Mouse (Mus musculus): ENCODE measurements around the gene Get4. TPM values are rescaled to one million over a fixed set of nuclear protein-coding genes. Genes with fewer than 3 reads are reported as not detected.

The Get4 gene
- polyA plus RNA-seq, 1 experiment from 2014 or later = 164 TPM

- H3K9me3 ChIP-seq = no peaks in the 10 kb centered on the region
- no peaks in the 10 kb centered on the region for H3K4me1 ChIP-seq
- H3K27me3 ChIP-seq = 0 out of 2 replicates have a peak, but pooled peaks cover 3% of the 10 kb centered on the region
- no peaks in the 10 kb centered on the region for H3K36me3 ChIP-seq
- 85% methylated on average over 9 of the region's 9 CpGs for WGBS
- H3K9ac ChIP-seq = no peak overlapping the region
- H3K4me2 ChIP-seq (replicated peaks) = no peak overlapping the region
- no peak overlapping the region for H3K4me3 ChIP-seq
- no peak overlapping the region for H3K27ac ChIP-seq
- ATAC-seq (ENCODE audit: insufficient number of reproducible peaks, insufficient read depth, low FRiP score, low TSS enrichment) = no peak
Observed at GRCm38 (mm10) chr5:139303646-139304061, 51.5 kb downstream of the Get4 start.

GRCm38 (mm10) chr5:139309946-139310345 is 57.8 kb downstream of the Get4 start:
- no peaks in the 10 kb centered on the region for H3K27me3 ChIP-seq
- 66% methylated on average over 3 of the region's 3 CpGs for WGBS
- H3K27ac ChIP-seq = no peak overlapping the region
- no peaks in the 10 kb centered on the region for H3K9me3 ChIP-seq
- H3K36me3 ChIP-seq = no peaks in the 10 kb centered on the region
- H3K9ac ChIP-seq = no peak overlapping the region
- no peak overlapping the region for H3K4me2 ChIP-seq (replicated peaks)
- H3K4me3 ChIP-seq = no peak overlapping the region
- no peak for ATAC-seq (ENCODE audit: insufficient number of reproducible peaks, insufficient read depth, low FRiP score, low TSS enrichment)
- H3K4me1 ChIP-seq = no peaks in the 10 kb centered on the region

- ATAC-seq (ENCODE audit: insufficient number of reproducible peaks, insufficient read depth, low FRiP score, low TSS enrichment) = no peak
- no peak overlapping the region for H3K4me2 ChIP-seq (replicated peaks)
- no peak overlapping the region for H3K27ac ChIP-seq
Observed at GRCm38 (mm10) chr5:139310477-139310876, 58.4 kb downstream of the Get4 start.

GRCm38 (mm10) chr5:139311822-139312221 is 59.7 kb downstream of the Get4 start:
- 90% methylated on average over 9 of the region's 9 CpGs for WGBS
- no peak overlapping the region for H3K4me3 ChIP-seq
- no peaks in the 10 kb centered on the region for H3K9me3 ChIP-seq
- H3K9ac ChIP-seq = no peak overlapping the region
- no peaks in the 10 kb centered on the region for H3K27me3 ChIP-seq
- H3K4me1 ChIP-seq = no peaks in the 10 kb centered on the region
- no peak for ATAC-seq (ENCODE audit: insufficient number of reproducible peaks, insufficient read depth, low FRiP score, low TSS enrichment)
- no peaks in the 10 kb centered on the region for H3K36me3 ChIP-seq
- H3K4me2 ChIP-seq (replicated peaks) = no peak overlapping the region
- H3K27ac ChIP-seq = no peak overlapping the region

More at GRCm38 (mm10) chr5:139310477-139310876, 58.4 kb downstream of the Get4 start:
- Histone ChIP-seq H3K9ac (no peak overlapping the region), H3K9me3 (no peaks in the 10 kb centered on the region), H3K4me3 (no peak overlapping the region), H3K36me3 (no peaks in the 10 kb centered on the region), H3K4me1 (no peaks in the 10 kb centered on the region), H3K27me3 (no peaks in the 10 kb centered on the region)
- WGBS = 90% methylated on average over 4 of the region's 4 CpGs

GRCm38 (mm10) chr5:139313536-139313935 is 61.4 kb downstream of the Get4 start:
- no peaks in the 10 kb centered on the region for H3K36me3 ChIP-seq
- H3K27ac ChIP-seq = no peak overlapping the region
- 69% methylated on average over 9 of the region's 9 CpGs for WGBS
- no peak for ATAC-seq (ENCODE audit: insufficient number of reproducible peaks, insufficient read depth, low FRiP score, low TSS enrichment)
- no peak overlapping the region for H3K4me3 ChIP-seq
- H3K27me3 ChIP-seq = no peaks in the 10 kb centered on the region
- no peak overlapping the region for H3K4me2 ChIP-seq (replicated peaks)
- no peak overlapping the region for H3K9ac ChIP-seq
- no peaks in the 10 kb centered on the region for H3K4me1 ChIP-seq
- H3K9me3 ChIP-seq = no peaks in the 10 kb centered on the region

GRCm38 (mm10) chr5:139314941-139315642 is 63.0 kb downstream of the Get4 start:
- WGBS = 82% methylated on average over 12 of the region's 12 CpGs
- H3K4me3 ChIP-seq = no peak overlapping the region
- H3K36me3 ChIP-seq = no peaks in the 10 kb centered on the region
- H3K9me3 ChIP-seq = no peaks in the 10 kb centered on the region
- ATAC-seq (ENCODE audit: insufficient number of reproducible peaks, insufficient read depth, low FRiP score, low TSS enrichment) = no peak
- H3K4me2 ChIP-seq (replicated peaks) = no peak overlapping the region
- no peak overlapping the region for H3K9ac ChIP-seq
- H3K27ac ChIP-seq = no peak overlapping the region
- no peaks in the 10 kb centered on the region for H3K27me3 ChIP-seq
- H3K4me1 ChIP-seq = no peaks in the 10 kb centered on the region

GRCm38 (mm10) chr5:139316982-139317675 is 65.0 kb downstream of the Get4 start:
- H3K4me3 ChIP-seq = no peak overlapping the region

GRCm38 (mm10) chr5:139317751-139318504 is 65.8 kb downstream of the Get4 start:
- ATAC-seq (ENCODE audit: insufficient number of reproducible peaks, insufficient read depth, low FRiP score, low TSS enrichment) = no peak
- H3K9ac ChIP-seq = no peak overlapping the region
- peaks cover 4% of the 10 kb centered on the region; the same call in 1 of the 2 replicates for H3K27me3 ChIP-seq
- H3K4me1 ChIP-seq = no peaks in the 10 kb centered on the region
- no peak overlapping the region for H3K27ac ChIP-seq
- no peak overlapping the region for H3K4me3 ChIP-seq
- no peaks in the 10 kb centered on the region for H3K36me3 ChIP-seq
- H3K9me3 ChIP-seq = no peaks in the 10 kb centered on the region
- WGBS = 63% methylated on average over 21 of the region's 21 CpGs
- no peak overlapping the region for H3K4me2 ChIP-seq (replicated peaks)

More at GRCm38 (mm10) chr5:139316982-139317675, 65.0 kb downstream of the Get4 start:
- WGBS = 73% methylated on average over 6 of the region's 6 CpGs
- Histone ChIP-seq H3K27ac (no peak overlapping the region), H3K27me3 (peaks cover 1% of the 10 kb centered on the region; the same call in 1 of the 2 replicates), H3K4me2 (replicated peaks) (no peak overlapping the region), H3K9ac (no peak overlapping the region), H3K4me1 (no peaks in the 10 kb centered on the region), H3K36me3 (no peaks in the 10 kb centered on the region), H3K9me3 (no peaks in the 10 kb centered on the region)
- ATAC-seq (ENCODE audit: insufficient number of reproducible peaks, insufficient read depth, low FRiP score, low TSS enrichment) = no peak

Other genes starting within 250 kb of the Get4 start
- gene Prkar1b, start 102.3 kb upstream of the Get4 start, polyA plus RNA-seq (2016; fragmentation: Nextera tagmentation; extraction: Ambion mirVana) = 26.2 and 28.5 TPM in 2 replicates
- gene Dnaaf5, start 102.1 kb upstream of the Get4 start, polyA plus RNA-seq (2016; fragmentation: Nextera tagmentation; extraction: Ambion mirVana) = 6.0 TPM in 2 replicates
- gene Sun1, start 51.7 kb upstream of the Get4 start, polyA plus RNA-seq (2016; fragmentation: Nextera tagmentation; extraction: Ambion mirVana) = 49.3 and 53.0 TPM in 2 replicates
- 2.4 and 3.0 TPM in 2 replicates for gene Adap1, start 73.3 kb downstream of the Get4 start, polyA plus RNA-seq (2016; fragmentation: Nextera tagmentation; extraction: Ambion mirVana)
- gene Cox19, start 99.1 kb downstream of the Get4 start, polyA plus RNA-seq (2016; fragmentation: Nextera tagmentation; extraction: Ambion mirVana) = 110 and 112 TPM in 2 replicates
- gene Cyp2w1, start 100.3 kb downstream of the Get4 start, polyA plus RNA-seq (2016; fragmentation: Nextera tagmentation; extraction: Ambion mirVana) = 2.6 and 4.1 TPM in 2 replicates
- 1.7 and 1.9 TPM in 2 replicates for gene Gpr146, start 125.4 kb downstream of the Get4 start, polyA plus RNA-seq (2016; fragmentation: Nextera tagmentation; extraction: Ambion mirVana)
- gene C130050O18Rik, start 153.0 kb downstream of the Get4 start, polyA plus RNA-seq (2016; fragmentation: Nextera tagmentation; extraction: Ambion mirVana) = 0.77 and 1.2 TPM in 2 replicates
- 1.6 and 1.8 TPM in 2 replicates for gene Gper1, start 170.8 kb downstream of the Get4 start, polyA plus RNA-seq (2016; fragmentation: Nextera tagmentation; extraction: Ambion mirVana)
- gene 3110082I17Rik, start 208.2 kb downstream of the Get4 start, polyA plus RNA-seq (2016; fragmentation: Nextera tagmentation; extraction: Ambion mirVana) = 32.6 and 33.5 TPM in 2 replicates
- gene Zfand2a, start 232.2 kb downstream of the Get4 start, polyA plus RNA-seq (2016; fragmentation: Nextera tagmentation; extraction: Ambion mirVana) = 9.6 and 9.9 TPM in 2 replicates

All from embryonic facial prominence, embryonic 12.5 days (tissue).